24 mouse cellular contexts compared by ENCODE assay signal in genomic region chr8:111954844-111955594, GRCm38 (mm10). TPM values are rescaled to one million over a fixed set of nuclear protein-coding genes. Genes with fewer than 3 reads are reported as not detected.
A peak's percentile ranks its signal among the peaks of the same experiment; 100 is the strongest.
DNase-seq lines count a peak whose midpoint lies in the region; ATAC-seq lines count a peak whose summit lies in the region.
"Had no signal": no experiment of that assay in that cellular context is flagged by ENCODE, and none has a peak within 500 bp of the region (broad histone marks: within the 10 kb centered on the region; RNA-seq: fewer than 3 reads in every experiment).

No protein-coding gene starts in this region.

- peak; percentile 61 for ATAC-seq in CD4-positive, CD25-positive, alpha-beta regulatory T cell, adult 4 months
- ATAC-seq in inflammation-experienced regulatory T-cells, adult 6 months: peak; percentile 53
- no peak for ATAC-seq in erythroblast, adult 5-6 weeks (replicated peaks; ENCODE audit: low FRiP score, poor library complexity, severe bottlenecking)
- ATAC-seq: forebrain, embryonic 14.5 days; hindbrain, embryonic 16.5 days; intestine, embryonic 16.5 days; midbrain, embryonic 15.5 days had no signal

- peak; percentile 15 to 22 for DNase-seq in heart, adult 18-20 months
- no peak for DNase-seq in heart, postnatal 36 days
- peak; percentile 67 for DNase-seq in CD4-positive helper T cell, adult 2 months (ENCODE audit: low read depth, low spot score)
- no peak for DNase-seq in urinary bladder, postnatal 10 days (ENCODE audit: low spot score)
- DNase-seq: adrenal gland, postnatal 25 days; cerebellum, adult 18-20 months; cerebellum, postnatal 14 days; gastrocnemius, postnatal 36 days; heart, postnatal 10 days; kidney, adult 8-10 months; kidney, postnatal 4 days; lung, postnatal 36 days; spleen, adult 18-20 months had no signal

- intact Hi-C loops in heart, postnatal 36 days (cut with DNase I): no loop called here

RNA-seq across cellular contexts. Expression of gene Gabarapl2, which starts 14.5 kb away (rescaled TPM):
- 100 to 1,000 TPM; 137 to 139 TPM for total RNA-seq in heart, adult 18-20 months (2021)
- total RNA-seq in heart, postnatal 36 days (2021): 100 to 1,000 TPM; 128 to 138 TPM
- polyA plus RNA-seq in CD4-positive, CD25-positive, alpha-beta regulatory T cell, adult 4 months (2017; shearing (Covaris generic)): 100 to 1,000 TPM; 205 to 239 TPM
- polyA plus RNA-seq in inflammation-experienced regulatory T-cells, adult 6 months (2017; shearing (Covaris generic)): 100 to 1,000 TPM; 252 to 286 (median 255) TPM
- total RNA-seq in erythroblast, adult 5-6 weeks (2015; ENCODE audit: low replicate concordance): 113 and 121 TPM in 2 replicates
- 170 and 171 TPM in 2 replicates for total RNA-seq in erythroblast, adult 5-6 weeks (2017; ENCODE audit: low replicate concordance)

RNA-seq across cellular contexts. Expression of gene Tmem231, which starts 21.3 kb away (rescaled TPM):
- 1 to 10 TPM; 2.0 to 2.4 TPM for total RNA-seq in heart, adult 18-20 months (2021)
- total RNA-seq in heart, postnatal 36 days (2021): 1 to 10 TPM; 1.3 to 2.6 TPM
- 1 to 10 TPM; 2.5 to 3.5 TPM for polyA plus RNA-seq in CD4-positive, CD25-positive, alpha-beta regulatory T cell, adult 4 months (2017; shearing (Covaris generic))
- polyA plus RNA-seq in inflammation-experienced regulatory T-cells, adult 6 months (2017; shearing (Covaris generic)): 1 to 10 TPM in 2 of 3 experiments, under 1 TPM in 1; 0.97 to 2.0 (median 1.7) TPM
- total RNA-seq in erythroblast, adult 5-6 weeks (2015; ENCODE audit: low replicate concordance): 2.7 TPM in 1 of 2 replicates, not detected in the other
- total RNA-seq in erythroblast, adult 5-6 weeks (2017; ENCODE audit: low replicate concordance): 4.7 and 5.0 TPM in 2 replicates

RNA-seq across cellular contexts. Expression of gene Adat1, which starts 37.1 kb away (rescaled TPM):
- total RNA-seq in heart, adult 18-20 months (2021): 1 to 10 TPM; 1.9 to 2.2 TPM
- 1 to 10 TPM; 1.5 to 1.7 TPM for total RNA-seq in heart, postnatal 36 days (2021)
- 1 to 10 TPM; 7.9 to 8.7 TPM for polyA plus RNA-seq in CD4-positive, CD25-positive, alpha-beta regulatory T cell, adult 4 months (2017; shearing (Covaris generic))
- 1 to 10 TPM; 2.7 to 7.7 (median 6.8) TPM for polyA plus RNA-seq in inflammation-experienced regulatory T-cells, adult 6 months (2017; shearing (Covaris generic))
- total RNA-seq in erythroblast, adult 5-6 weeks (2015; ENCODE audit: low replicate concordance): 0.77 and 1.9 TPM in 2 replicates
- total RNA-seq in erythroblast, adult 5-6 weeks (2017; ENCODE audit: low replicate concordance): 0.70 and 1.4 TPM in 2 replicates

RNA-seq across cellular contexts. Expression of gene Chst5, which starts 44.8 kb away (rescaled TPM):
- not detected for total RNA-seq in heart, adult 18-20 months (2021)
- total RNA-seq in heart, postnatal 36 days (2021): not detected
- not detected for polyA plus RNA-seq in CD4-positive, CD25-positive, alpha-beta regulatory T cell, adult 4 months (2017; shearing (Covaris generic))
- polyA plus RNA-seq in inflammation-experienced regulatory T-cells, adult 6 months (2017; shearing (Covaris generic)): not detected
- not detected in 2 replicates for total RNA-seq in erythroblast, adult 5-6 weeks (2015; ENCODE audit: low replicate concordance)
- total RNA-seq in erythroblast, adult 5-6 weeks (2017; ENCODE audit: low replicate concordance): not detected in 2 replicates
- total RNA-seq: adrenal gland, adult 18-20 months; adrenal gland, postnatal 25 days; heart, adult 8-10 months; heart, postnatal 10 days; neutrophil, adult 5-6 weeks had no signal
- polyA plus RNA-seq: G1E had no signal

RNA-seq across cellular contexts. Expression of gene Kars, which starts 56.1 kb away (rescaled TPM):
- total RNA-seq in heart, adult 18-20 months (2021): 100 to 1,000 TPM in 1 of 2 experiments, 10 to 100 TPM in 1; 99.8 to 112 TPM
- total RNA-seq in heart, postnatal 36 days (2021): 100 to 1,000 TPM in 1 of 2 experiments, 10 to 100 TPM in 1; 99.8 to 106 TPM
- 100 to 1,000 TPM; 166 to 286 TPM for polyA plus RNA-seq in CD4-positive, CD25-positive, alpha-beta regulatory T cell, adult 4 months (2017; shearing (Covaris generic))
- polyA plus RNA-seq in inflammation-experienced regulatory T-cells, adult 6 months (2017; shearing (Covaris generic)): 100 to 1,000 TPM; 147 to 171 (median 151) TPM
- total RNA-seq in erythroblast, adult 5-6 weeks (2015; ENCODE audit: low replicate concordance): 27.0 and 31.7 TPM in 2 replicates
- total RNA-seq in erythroblast, adult 5-6 weeks (2017; ENCODE audit: low replicate concordance): 30.4 and 40.3 TPM in 2 replicates

Comparison
In these comparisons a context has a peak if more than half of its experiments do, and no peak if none do; other contexts are left out.
1. DNase-seq: peak in heart, adult 18-20 months (2 of 2) and CD4-positive helper T cell, adult 2 months (single experiment); none in heart, postnatal 36 days (0 of 2) and urinary bladder, postnatal 10 days (single experiment).